In genomic region chr14:24290726-24291125, GRCm38 (mm10) we compare ENCODE assay signal across 28 mouse cellular contexts. TPM values are rescaled to one million over a fixed set of nuclear protein-coding genes. Genes with fewer than 3 reads are reported as not detected.
"Had no signal": no experiment of that assay in that cellular context is flagged by ENCODE, and none has a peak within 500 bp of the region (broad histone marks: within the 10 kb centered on the region; RNA-seq: fewer than 3 reads in every experiment).

No protein-coding gene starts in this region.

- H3K4me3 ChIP-seq: midbrain, embryonic 10.5 days; midbrain, embryonic 12.5 days; myocyte; neural tube, embryonic 13.5 days; neural tube, embryonic 15.5 days had no signal

- H3K27me3 ChIP-seq: midbrain, embryonic 12.5 days; neural tube, embryonic 13.5 days; neural tube, embryonic 15.5 days had no signal

- H3K4me1 ChIP-seq: midbrain, embryonic 10.5 days; midbrain, embryonic 12.5 days; neural tube, embryonic 13.5 days; neural tube, embryonic 15.5 days had no signal

- H3K36me3 ChIP-seq: midbrain, embryonic 10.5 days; midbrain, embryonic 12.5 days; neural tube, embryonic 13.5 days; neural tube, embryonic 15.5 days had no signal

- H3K9me3 ChIP-seq: midbrain, embryonic 10.5 days; midbrain, embryonic 12.5 days; neural tube, embryonic 13.5 days; neural tube, embryonic 15.5 days had no signal

- DNase-seq: lung, adult 18-20 months; lung, embryonic 14.5 days; lung, postnatal 10 days; lung, postnatal 4 days; midbrain, embryonic 14.5 days; retina, postnatal 1 day; right cerebral cortex, adult 18-20 months; right cerebral cortex, postnatal 25 days; right cerebral cortex, postnatal 4 days; spleen, adult 18-20 months; thymus, adult 18-20 months; thymus, postnatal 14 days; thymus, postnatal 36 days had no signal

- H3K27ac ChIP-seq: midbrain, embryonic 10.5 days; midbrain, embryonic 12.5 days; neural tube, embryonic 13.5 days; neural tube, embryonic 15.5 days had no signal

RNA-seq across cellular contexts. Expression of gene E330034G19Rik, which starts 2.3 kb away (rescaled TPM):
- total RNA-seq: megakaryocyte, adult 5-6 weeks; megakaryocyte-erythroid progenitor cell, adult 5-6 weeks had no signal
- polyA plus RNA-seq: liver, embryonic 16.5 days; lung, embryonic 14.5 days; lung, embryonic 16.5 days; midbrain, embryonic 10.5 days; midbrain, embryonic 12.5 days; midbrain, embryonic 14.5 days; midbrain, embryonic 16.5 days; myocyte; neural tube, embryonic 11.5 days; neural tube, embryonic 13.5 days; neural tube, embryonic 15.5 days; small intestine, adult 2 months; stomach, embryonic 14.5 days; stomach, embryonic 16.5 days; thymus, postnatal 0 days had no signal
